8 mouse cellular contexts compared by ENCODE assay signal in genomic region chr13:56806776-56807490, GRCm38 (mm10). TPM values are rescaled to one million over a fixed set of nuclear protein-coding genes. Genes with fewer than 3 reads are reported as not detected.
A peak's percentile ranks its signal among the peaks of the same experiment; 100 is the strongest.
DNase-seq lines count a peak whose midpoint lies in the region; ATAC-seq and TF ChIP-seq lines count a peak whose summit lies in the region.

No protein-coding gene starts in this region.

- DNase-seq in Muller cell, postnatal 12 days (ENCODE audit: inconsistent ontology term): peak; percentile 75
- peak; percentile 78 for DNase-seq in cerebellum, adult 9-11 months
- peak; percentile 69 to 90 for DNase-seq in frontal cortex, postnatal 14 days (ENCODE audit: low spot score in 2 of 2)
- peak; percentile 95 to 96 for DNase-seq in layer of hippocampus, postnatal 10 days (ENCODE audit: low spot score in 2 of 2)
- DNase-seq in lung, postnatal 0 days (ENCODE audit: low spot score): peak; percentile 81
- peak; percentile 86 for DNase-seq in retina, postnatal 1 day
- peak; percentile 94 for DNase-seq in thymus, postnatal 4 days

- no peaks in the 10 kb centered on the region for H3K36me3 ChIP-seq in hindbrain, embryonic 12.5 days
- no peaks in the 10 kb centered on the region for H3K36me3 ChIP-seq in lung, postnatal 0 days (ENCODE audit: insufficient read depth, low read length)

- TF ChIP-seq CTCF in lung, postnatal 0 days (IDR thresholded peaks at IDR 0.05): peak; percentile 99

- peak overlapping the region; percentile 54 for H3K4me2 ChIP-seq in hindbrain, embryonic 12.5 days (replicated peaks)
- H3K4me2 ChIP-seq in lung, postnatal 0 days (replicated peaks; ENCODE audit: low read depth, low read length): peak overlapping the region; percentile 49

- ATAC-seq in hindbrain, embryonic 12.5 days (ENCODE audit: low FRiP score): peak; percentile 69
- peak; percentile 65 for ATAC-seq in lung, postnatal 0 days

- H3K9ac ChIP-seq in hindbrain, embryonic 12.5 days: no peak overlapping the region
- no peak overlapping the region for H3K9ac ChIP-seq in lung, postnatal 0 days (replicated peaks; ENCODE audit: low read depth)

- no peaks in the 10 kb centered on the region for H3K4me1 ChIP-seq in hindbrain, embryonic 12.5 days
- H3K4me1 ChIP-seq in lung, postnatal 0 days (ENCODE audit: insufficient read depth, low read depth, low read length): no peaks in the 10 kb centered on the region

- H3K27ac ChIP-seq in hindbrain, embryonic 12.5 days: no peak overlapping the region
- no peak overlapping the region for H3K27ac ChIP-seq in lung, postnatal 0 days (ENCODE audit: low read length)

- peak overlapping the region; percentile 22; the same call in 1 of the 2 replicates for H3K4me3 ChIP-seq in hindbrain, embryonic 12.5 days
- 0 out of 2 replicates have a peak overlapping the region, but pooled peaks have one; percentile 1 for H3K4me3 ChIP-seq in lung, postnatal 0 days (ENCODE audit: low read depth, low read length)

- WGBS in hindbrain, embryonic 12.5 days: 12% methylated on average over 27 of the region's 27 CpGs
- WGBS in lung, postnatal 0 days: 8% methylated on average over 27 of the region's 27 CpGs

- H3K27me3 ChIP-seq in hindbrain, embryonic 12.5 days: peaks cover 6% of the 10 kb centered on the region; the same call in 1 of the 2 replicates
- no peaks in the 10 kb centered on the region for H3K27me3 ChIP-seq in lung, postnatal 0 days (replicated peaks; ENCODE audit: insufficient read depth, low read length)

- H3K9me3 ChIP-seq in hindbrain, embryonic 12.5 days (replicated peaks): no peaks in the 10 kb centered on the region
- H3K9me3 ChIP-seq in lung, postnatal 0 days (ENCODE audit: low read length): no peaks in the 10 kb centered on the region

- no peak for TF ChIP-seq EP300 in lung, postnatal 0 days (IDR thresholded peaks at IDR 0.05)

RNA-seq across cellular contexts. Expression of gene Gm45623, which starts 53.3 kb away (rescaled TPM):
- 0.21 TPM in 1 of 2 replicates, not detected in the other for polyA plus RNA-seq in hindbrain, embryonic 12.5 days (2016; fragmentation: Nextera tagmentation; extraction: Ambion mirVana)
- total RNA-seq in layer of hippocampus, postnatal 10 days (2021): under 1 TPM; 0.54 to 0.98 TPM
- polyA plus RNA-seq in lung, postnatal 0 days (2015; fragmentation: Nextera tagmentation; extraction: Ambion mirVana): 0.44 and 0.55 TPM in 2 replicates
